Mouse (Mus musculus) c-Kit-positive CD71-positive TER-119-positive erythroid progenitor cells, embryonic 14.5 days (primary cell): ENCODE results near the gene Sh3bp5l.
"Not testable (repeated sequence)": the region's sequence is repeated elsewhere in the genome, so short reads cannot be mapped to it uniquely, and the experiment has no call there.

ENCODE experiments used
- DNase-seq: peaks from one replicate; pipeline ENCODE4 v3.0.0-alpha.2; 2013; ENCODE audit warnings: low spot score

Sh3bp5l gene

DNA sequence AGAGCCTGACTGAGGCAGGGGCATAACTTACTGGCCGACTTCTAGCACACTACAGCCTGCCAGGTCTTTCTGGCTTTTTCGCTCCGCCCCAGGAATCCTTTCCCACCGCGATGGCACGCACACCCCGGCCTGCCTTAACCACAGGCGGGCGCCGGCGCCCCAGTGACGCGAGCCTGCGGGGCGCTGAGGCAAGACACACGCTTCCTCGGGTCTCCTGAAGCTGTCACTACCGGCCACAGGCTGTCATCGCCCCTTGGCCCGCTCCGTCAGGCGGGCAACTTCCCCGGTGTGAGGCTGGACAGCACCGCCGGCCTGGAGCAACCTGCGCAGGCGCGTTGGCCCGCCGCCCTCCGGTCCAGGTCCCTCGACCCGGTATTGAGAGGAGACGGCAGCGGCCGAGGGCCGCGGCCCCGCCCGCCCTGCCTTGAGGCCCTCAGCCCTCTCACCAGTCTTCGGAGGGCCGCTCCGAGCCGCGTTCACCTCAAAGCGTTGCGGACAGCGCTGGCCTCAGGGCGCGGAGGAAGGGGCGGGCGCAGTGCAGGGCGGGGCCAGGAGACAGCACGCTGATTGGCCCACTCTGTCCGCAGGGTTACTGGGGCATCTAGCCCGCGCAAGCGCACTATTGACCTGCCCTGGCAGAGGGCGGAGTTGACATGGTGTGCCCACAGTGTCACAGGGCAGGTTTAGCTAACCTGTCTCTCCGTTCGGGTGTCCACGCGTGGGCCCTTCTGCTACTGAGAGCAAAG is 7.5 kb upstream of the Sh3bp5l start:
- DNase-seq, result peak; percentile 98

- peak; percentile 53 for DNase-seq
Observed at GRCm38 (mm10) chr11:58323570-58324340, 6.8 kb upstream of the Sh3bp5l start.

DNA sequence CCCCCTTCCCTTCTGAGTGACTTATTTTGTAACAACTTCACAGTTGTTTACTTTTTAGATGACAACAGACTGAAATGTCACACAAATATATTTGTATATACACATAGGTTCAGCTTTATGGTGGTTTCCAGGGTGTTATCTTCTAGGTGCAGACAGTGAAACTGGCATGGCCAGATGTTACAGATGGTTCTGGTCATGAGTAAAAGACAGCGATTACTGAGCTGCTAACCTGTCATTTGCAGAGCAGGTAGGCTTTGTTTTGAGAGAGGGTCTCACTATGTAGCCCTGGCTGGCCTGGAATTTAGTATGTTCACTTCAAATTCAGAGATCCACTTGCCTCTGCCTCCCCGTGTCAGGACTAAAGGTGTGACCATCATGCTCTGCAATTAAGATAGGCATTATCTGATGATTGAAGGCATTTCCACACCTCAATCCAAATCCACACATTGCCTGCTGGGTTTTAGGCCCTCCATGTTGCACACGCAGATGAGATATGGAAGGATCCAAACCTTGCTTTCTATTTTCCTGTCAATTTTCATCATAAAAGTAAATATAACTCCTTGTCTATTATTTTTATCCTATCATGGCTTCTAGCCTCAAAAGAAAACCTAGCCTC is 5.8 kb upstream of the Sh3bp5l start:
- DNase-seq, result peak; percentile 57

- no peak for DNase-seq
Observed at GRCm38 (mm10) chr11:58326781-58327180, 3.7 kb upstream of the Sh3bp5l start.

DNA sequence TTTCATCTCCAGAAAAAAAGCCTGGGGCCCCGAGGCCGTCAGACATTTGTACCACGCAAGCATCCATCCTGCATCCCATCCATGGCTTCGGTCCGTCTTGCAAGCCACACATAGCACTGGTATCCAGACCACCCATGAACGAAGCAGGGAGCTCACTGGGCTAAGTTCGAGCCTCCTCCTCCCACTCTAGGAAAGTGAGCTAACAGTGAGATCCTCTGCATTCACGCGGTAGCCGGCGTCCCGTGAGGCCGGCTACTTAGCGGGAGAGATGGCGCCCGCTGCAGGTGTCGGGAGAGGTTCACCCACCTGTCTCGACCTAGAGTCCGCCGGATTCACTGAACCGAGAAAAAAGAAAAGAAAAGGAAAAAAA is 633 bp upstream of the Sh3bp5l start:
- DNase-seq, result no peak

DNA sequence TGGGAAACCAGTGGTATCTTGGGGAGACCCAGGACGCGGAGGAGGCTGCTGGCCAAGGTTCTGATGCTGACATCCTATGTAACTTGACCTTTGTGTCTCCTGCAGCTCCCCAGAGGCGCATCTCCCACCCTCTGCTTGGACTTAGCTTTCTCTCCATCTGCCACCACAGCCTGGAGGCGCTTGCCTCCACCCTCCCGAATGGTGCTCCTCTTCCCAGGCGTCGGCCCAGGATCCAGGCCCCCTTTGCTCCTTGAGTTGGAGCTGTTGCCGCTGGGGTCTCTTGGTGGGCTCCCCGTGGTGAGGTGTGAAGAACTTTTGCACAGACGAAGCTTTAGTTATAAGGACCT is 598 bp downstream of the Sh3bp5l start:
- DNase-seq, result no peak

GRCm38 (mm10) chr11:58331546-58331945 is 1.0 kb downstream of the Sh3bp5l start:
- no peak for DNase-seq

DNA sequence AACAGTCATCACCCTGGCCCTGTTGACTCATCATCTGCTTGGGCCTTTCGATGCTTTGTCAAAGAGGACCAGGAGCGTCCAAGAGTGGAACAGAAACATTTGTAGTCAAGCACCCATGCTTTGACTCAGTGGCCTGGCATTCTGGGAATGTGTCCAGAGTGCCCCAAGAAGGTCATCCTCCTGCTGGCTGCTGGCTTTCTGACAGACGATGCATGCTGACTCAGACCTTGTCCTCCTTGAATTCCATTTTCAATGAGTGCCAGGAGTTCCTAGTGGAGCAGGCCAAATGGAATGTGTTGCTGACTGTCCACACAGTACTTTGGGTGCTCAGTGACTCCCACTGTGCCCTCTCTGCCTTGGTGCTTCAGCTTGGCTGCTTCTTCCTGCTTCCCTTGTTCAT is 4.2 kb downstream of the Sh3bp5l start:
- DNase-seq, result no peak

GRCm38 (mm10) chr11:58346745-58347144 is 16.2 kb downstream of the Sh3bp5l start:
- DNase-seq, result no peak

DNA sequence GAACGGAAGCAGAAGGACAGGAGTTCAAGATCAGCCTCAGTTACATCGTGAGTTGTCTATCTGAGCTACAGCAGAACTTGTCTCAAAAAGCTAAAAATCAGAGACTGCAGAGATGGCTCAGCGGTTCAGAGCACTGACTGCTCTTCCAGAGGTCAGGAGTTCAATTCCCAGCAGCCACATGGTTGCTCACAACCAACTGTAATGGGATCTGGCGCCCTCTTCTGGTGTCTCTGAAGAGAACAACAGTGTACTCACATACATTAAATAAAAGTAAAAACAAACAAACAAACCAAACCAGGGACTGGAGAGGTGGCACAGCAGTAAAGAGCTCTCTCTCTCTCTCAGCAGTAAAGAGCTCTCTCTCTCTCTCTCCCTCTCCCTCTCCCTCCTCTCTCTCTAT is 20.1 kb downstream of the Sh3bp5l start:
- no peak for DNase-seq

DNA sequence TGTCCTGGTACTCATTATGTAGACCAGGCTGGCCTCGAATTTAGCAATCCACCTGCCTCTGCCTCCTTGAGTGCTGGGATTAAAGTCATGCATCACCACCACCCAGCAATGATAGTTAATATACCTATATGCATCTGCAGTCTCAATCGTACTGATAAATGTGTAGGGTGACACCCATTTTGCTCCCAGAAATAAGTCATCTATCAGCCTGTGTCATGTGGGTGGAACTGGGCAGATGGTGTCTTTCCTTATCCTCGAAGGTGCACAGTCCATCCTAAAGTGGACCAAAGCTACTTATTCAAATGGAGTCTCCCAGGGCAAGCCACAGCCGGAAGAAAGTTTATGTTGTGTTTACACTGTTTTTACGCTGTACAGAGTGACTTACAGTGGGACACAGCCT is 20.7 kb downstream of the Sh3bp5l start:
- peak; percentile 61 for DNase-seq

DNA sequence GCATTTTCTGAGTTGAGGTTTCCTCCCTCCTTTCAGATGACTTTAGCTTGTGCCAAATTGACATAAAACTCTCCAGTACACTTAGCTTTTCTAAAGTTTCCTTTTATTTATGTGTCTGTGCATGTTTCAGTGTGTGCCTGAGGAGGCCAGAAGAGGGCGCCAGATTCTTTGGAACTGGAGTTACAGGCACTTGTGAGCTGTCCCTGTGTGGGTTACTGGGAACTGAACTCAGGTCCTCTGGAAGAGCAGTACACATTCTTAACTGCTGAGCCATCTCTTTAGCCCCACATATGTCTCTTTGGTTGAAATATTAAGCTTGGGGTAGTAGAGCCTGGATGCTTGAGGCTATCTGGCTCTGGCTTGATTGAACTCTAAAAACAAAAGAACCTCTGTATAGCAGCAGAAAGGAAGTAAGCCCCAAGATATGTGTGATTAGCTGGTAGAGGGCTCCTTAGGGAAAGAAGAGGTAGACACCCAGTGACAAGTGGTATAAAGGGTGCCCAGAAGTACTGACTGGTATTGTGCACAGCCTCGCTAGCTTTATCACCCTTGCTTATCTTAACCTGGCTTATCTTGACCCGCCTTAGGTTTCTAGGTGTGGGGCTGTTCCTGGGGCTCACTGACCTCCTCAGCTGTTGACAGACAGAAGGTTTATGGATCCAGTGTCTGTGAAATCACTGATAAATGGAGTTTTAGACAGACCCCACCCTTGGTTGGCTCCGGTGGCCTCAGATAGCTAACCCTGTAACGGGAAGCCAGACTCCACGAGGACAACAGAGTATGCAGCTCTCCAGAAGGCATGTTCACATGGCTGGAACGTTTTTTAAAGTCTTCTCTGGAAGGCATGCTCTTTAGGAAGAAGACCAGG is 22.4 kb downstream of the Sh3bp5l start:
- peak; percentile 87 for DNase-seq

DNA sequence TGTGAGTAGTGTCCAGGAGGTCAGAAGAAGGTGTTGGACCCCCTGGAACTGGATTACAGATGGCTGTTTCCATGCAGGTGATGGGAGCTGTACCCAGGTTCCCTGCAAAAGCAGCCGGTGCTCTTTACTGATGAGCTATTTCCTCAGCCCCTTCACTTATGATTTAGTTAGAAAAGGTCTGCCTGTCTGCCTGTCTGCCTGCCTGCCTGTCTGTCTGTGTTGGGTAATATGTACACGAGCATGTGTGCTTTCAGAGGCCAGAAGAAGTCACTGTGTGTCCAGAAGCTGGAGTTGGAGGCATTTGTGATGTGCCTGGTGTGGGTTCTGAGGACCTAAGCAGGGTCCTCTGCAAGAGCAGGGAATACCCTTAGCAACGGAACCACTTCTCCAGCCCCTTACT is 23.2 kb downstream of the Sh3bp5l start:
- DNase-seq, result peak; percentile 29

DNA sequence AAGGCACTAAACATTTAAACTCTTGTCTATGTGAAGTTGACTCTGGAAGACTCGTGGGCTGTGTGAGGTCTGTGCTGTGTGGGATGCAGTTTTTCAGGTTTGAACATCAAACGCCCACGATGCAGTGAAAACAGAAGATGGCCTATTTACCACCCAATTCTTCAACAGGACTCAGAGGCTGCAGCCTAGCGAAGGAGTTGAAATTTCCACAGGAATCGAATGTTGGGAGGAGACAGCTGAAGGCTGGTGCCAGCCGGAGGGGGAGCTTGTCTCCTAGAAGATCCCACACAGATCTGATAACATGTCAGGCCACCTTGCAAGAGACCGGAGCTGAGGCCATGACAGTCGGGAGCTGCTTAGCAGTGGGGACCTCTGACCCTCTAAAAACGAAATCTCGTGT is 24.0 kb downstream of the Sh3bp5l start:
- DNase-seq, result no peak

DNA sequence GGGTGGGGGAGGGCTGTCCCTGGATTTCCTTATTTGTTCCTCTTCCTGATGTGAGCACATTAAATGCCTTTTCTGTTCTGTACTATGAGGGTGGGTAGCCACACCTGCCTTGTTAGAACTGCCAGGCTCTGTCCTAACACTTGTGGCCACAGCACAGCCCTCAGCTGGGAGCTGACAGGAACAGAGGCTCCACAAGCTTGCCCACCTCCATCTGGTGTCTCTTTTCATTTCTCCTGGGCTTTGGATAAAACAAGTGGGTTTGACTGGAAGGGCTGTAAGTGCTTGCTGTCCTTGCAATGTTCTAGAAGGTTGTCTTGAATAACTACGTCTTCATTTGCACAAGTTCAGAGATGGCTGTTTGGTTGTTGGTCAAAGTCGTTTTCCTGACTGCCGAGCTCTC is 24.4 kb downstream of the Sh3bp5l start:
- DNase-seq, result no peak

- no peak for DNase-seq
Observed at GRCm38 (mm10) chr11:58357042-58357441, 26.5 kb downstream of the Sh3bp5l start.

DNA sequence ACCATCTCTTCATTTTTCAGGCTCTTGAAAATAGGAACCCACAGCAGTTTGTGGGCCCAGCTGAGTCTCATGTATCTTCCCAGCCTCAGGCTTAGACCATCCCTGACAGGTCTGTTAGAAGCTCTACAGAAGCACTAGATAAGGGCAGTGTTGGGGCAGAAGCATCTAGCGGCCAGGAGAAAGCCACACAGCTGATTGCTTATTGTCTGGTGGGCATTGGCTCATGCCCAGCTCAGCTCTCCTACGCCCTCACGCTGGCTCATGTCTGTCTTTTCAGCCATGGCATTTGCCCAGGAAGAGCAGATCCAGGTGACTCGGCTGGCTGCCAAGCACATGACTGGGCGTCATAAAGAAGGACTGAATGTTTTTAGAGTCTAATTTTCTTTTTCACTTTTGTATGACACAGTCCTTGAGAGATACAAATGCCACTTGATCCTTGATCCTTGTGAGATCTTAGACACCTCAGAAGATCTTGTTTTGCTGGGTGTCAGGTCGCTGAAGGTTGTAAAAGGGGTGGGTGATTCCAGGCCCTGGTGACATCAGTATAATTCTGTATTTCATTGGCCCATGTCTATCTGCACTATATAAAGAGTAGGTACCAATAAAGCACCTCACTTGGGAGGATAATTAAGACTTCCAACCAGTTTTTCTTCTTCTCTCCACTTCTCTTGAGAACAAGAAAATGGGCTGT is 27.5 kb downstream of the Sh3bp5l start:
- DNase-seq, result no peak

DNA sequence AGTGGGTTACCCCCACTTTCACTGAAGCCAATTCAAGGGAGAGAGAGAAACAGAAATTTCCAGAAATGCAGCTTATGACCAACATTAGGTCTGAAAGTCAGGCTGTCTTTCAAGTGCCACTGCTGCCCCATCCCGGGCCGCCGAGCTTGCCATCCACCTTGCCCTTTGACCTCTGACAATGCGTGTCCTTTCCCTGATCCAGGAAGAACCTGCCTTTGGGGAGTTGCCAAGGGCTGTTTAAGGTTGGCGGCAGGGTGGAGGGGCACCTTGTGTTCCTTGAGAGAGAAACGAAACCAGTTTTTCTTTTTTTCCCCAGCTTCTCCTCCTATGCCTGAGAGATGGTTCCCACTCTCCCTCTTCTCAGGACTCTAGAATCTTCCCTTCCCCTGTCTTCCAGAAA is 32.0 kb downstream of the Sh3bp5l start:
- DNase-seq, result not testable (repeated sequence)

- no peak for DNase-seq
Observed at GRCm38 (mm10) chr11:58364454-58364853, 33.9 kb downstream of the Sh3bp5l start.

DNA sequence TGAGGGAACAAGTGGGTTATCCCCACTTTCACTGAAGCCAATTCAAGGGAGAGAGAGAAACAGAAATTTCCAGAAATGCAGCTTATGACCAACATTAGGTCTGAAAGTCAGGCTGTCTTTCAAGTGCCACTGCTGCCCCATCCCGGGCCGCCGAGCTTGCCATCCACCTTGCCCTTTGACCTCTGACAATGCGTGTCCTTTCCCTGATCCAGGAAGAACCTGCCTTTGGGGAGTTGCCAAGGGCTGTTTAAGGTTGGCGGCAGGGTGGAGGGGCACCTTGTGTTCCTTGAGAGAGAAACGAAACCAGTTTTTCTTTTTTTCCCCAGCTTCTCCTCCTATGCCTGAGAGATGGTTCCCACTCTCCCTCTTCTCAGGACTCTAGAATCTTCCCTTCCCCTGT is 35.7 kb downstream of the Sh3bp5l start:
- DNase-seq, result not testable (repeated sequence)

DNA sequence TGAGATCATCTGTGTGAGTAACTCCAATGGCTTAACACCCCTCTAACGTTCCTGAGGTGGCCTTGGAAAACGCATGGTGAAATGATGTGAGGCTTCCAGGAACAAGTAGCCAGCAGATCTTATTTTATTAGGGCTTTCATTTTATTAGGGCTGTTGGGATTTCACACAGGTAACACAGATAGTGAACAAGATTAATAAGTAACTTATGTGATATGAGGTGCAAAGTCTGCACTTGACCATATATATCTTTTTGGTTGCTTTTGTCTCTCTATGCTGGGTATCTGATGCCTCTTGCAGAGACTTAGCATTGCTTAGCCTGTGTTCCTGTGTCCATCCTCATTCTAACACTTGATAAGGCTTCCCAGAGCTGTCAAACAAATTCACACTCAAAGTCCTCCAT is 46.7 kb downstream of the Sh3bp5l start:
- DNase-seq, result no peak

DNA sequence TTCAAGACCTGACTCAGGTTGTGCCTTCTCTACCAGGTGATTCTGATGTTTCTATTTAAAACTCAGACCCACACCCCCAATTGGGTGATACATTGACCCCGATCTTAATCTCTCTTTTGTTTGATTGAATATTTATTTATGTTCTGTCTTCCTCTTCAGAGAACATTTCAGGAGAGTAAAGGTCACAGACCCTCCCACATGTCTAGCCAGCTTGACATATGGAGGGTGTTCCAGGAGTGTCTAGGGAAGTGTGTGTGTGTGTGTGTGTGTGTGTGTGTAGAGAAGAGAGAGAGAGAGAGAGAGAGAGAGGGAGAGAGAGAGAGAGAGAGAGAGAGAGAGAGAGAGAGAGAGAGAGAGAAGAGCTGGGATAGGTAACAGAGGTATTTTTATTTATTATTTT is 47.2 kb downstream of the Sh3bp5l start:
- DNase-seq, result no peak
